Mouse (Mus musculus) urinary bladder, postnatal 36 days (tissue): ENCODE measurements around the gene Paox.

ENCODE experiments used
- DNase-seq, 2 experiments: peaks; one replicate each; pipeline ENCODE4 v3.0.0; 2022; ENCODE audit warnings: low spot score in 2 of 2, mixed read lengths in 1 of 2

Paox gene

DNA sequence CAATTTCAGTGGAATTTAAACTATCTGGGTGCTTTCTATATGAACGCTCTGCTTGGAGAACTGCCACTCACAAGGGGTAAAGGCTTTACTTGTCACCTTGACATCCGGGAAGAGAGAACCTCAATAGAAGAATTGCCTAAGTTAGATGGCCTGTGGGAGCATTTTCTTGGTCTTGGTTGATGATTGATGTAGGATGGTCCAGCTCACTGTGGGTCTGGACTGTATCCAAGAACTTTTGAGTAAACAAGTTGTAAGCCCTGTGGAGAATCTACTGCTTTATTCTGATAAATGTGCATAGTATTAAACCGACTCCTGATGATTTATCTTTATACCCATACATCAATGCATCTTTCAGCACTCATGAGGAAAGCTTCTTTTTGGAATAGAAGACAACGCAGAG, 53.8 kb downstream of the Paox start:
- no peak for DNase-seq

GRCm38 (mm10) chr7:140170863-140171262, 55.3 kb downstream of the Paox start:
- no peak for DNase-seq

DNA sequence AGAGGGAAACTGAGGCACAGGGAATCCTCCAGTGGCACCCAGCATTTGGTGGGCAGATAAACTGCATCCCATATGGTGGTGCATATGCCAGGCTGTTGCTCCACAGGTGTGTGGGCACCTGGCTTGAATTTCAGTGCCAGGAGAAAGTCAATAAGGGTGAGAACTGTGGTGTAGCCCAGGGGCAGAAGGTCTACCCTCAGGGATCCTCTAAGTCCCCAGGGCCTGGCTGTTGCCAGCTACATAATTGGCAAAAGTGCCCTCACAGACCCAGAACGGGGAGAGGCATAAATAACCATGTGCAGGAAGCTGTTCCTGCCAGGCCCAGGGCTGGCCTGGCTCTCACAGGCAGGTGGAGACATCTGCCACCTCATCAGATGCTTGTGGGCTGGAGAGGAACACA, 57.3 kb downstream of the Paox start, which contains the start of gene Olfr523:
Gene Olfr523 (plus strand): TSS at position 282 of the 400 bp plus-strand sequence.
- DNase-seq: no peak

DNA sequence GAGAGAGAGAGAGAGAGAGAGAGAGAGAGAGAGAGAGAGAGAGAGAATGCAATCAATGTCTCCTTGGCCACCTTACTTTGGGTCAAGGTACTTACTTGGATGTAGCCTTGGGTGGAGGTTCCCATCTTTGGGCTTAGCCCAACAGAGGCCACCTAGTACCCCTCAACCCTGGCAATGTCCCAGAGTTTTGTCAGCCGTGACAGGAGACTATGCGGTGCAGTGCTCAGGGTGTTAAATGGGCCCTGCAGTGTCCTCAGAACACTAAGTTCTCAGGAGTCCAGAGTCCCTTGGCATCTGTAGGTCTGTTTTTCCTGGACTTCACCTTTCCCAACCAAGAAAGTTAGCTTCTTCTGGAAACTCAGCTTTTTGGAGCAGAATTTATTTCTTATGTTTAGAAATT, 63.6 kb downstream of the Paox start:
- no peak for DNase-seq

- no peak for DNase-seq
Observed at GRCm38 (mm10) chr7:140180692-140181091, 65.1 kb downstream of the Paox start.

- no peak for DNase-seq
Observed at GRCm38 (mm10) chr7:140184206-140184605, 68.6 kb downstream of the Paox start.
